24 mouse cellular contexts compared by ENCODE assay signal in the genomic region with DNA sequence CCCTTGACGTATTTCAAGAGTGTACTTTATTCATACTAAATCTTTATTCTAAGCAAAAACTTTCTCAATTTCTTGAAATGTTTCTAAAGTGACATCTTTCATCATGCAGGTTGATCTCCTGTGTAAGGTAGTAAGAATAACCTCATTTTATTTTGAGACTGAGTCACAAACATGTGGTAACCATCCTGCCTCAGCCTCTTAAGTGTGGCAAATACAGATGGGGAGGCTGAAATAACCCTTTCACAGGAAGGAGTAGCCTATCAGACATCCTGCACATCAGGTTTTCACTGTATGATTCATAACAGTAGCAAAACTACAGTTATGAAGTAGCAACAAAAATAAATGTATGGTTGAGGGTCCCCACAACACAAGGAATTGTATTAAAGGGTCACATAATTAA. TPM values are rescaled to one million over a fixed set of nuclear protein-coding genes. Genes with fewer than 3 reads are reported as not detected.
"Had no signal": no experiment of that assay in that cellular context is flagged by ENCODE, and none has a peak within 500 bp of the region (broad histone marks: within the 10 kb centered on the region; RNA-seq: fewer than 3 reads in every experiment).

No protein-coding gene starts in this region.

- H3K27me3 ChIP-seq: neural tube, embryonic 12.5 days; neural tube, embryonic 13.5 days; neural tube, embryonic 15.5 days; stomach, embryonic 15.5 days had no signal

- H3K9ac ChIP-seq: neural tube, embryonic 12.5 days; neural tube, embryonic 13.5 days; neural tube, embryonic 15.5 days; stomach, embryonic 15.5 days had no signal

- H3K27ac ChIP-seq: neural tube, embryonic 12.5 days; neural tube, embryonic 13.5 days; neural tube, embryonic 15.5 days; stomach, embryonic 15.5 days; stomach, postnatal 0 days had no signal

- DNase-seq: retina, postnatal 1 day; right cerebral cortex, adult 18-20 months; right cerebral cortex, postnatal 14 days; right cerebral cortex, postnatal 25 days; right cerebral cortex, postnatal 4 days; spleen, adult 18-20 months; thymus, adult 18-20 months; thymus, adult 2 months; thymus, postnatal 14 days; thymus, postnatal 25 days; thymus, postnatal 36 days; thymus, postnatal 4 days had no signal

- H3K4me3 ChIP-seq: neural tube, embryonic 12.5 days; neural tube, embryonic 13.5 days; neural tube, embryonic 15.5 days; stomach, embryonic 15.5 days had no signal

- H3K4me1 ChIP-seq: neural tube, embryonic 12.5 days; neural tube, embryonic 13.5 days; neural tube, embryonic 15.5 days; stomach, embryonic 15.5 days had no signal

- H3K4me2 ChIP-seq: neural tube, embryonic 12.5 days; neural tube, embryonic 13.5 days; neural tube, embryonic 15.5 days; stomach, embryonic 15.5 days had no signal

- H3K9me3 ChIP-seq: neural tube, embryonic 12.5 days; neural tube, embryonic 13.5 days; neural tube, embryonic 15.5 days; stomach, embryonic 15.5 days had no signal

RNA-seq across cellular contexts. Expression of gene Gm10337, which starts 52.1 kb away (rescaled TPM):
- polyA plus RNA-seq: neural tube, embryonic 12.5 days; neural tube, embryonic 14.5 days; small intestine, adult 2 months; spleen, adult 2 months; stomach, embryonic 16.5 days; stomach, postnatal 0 days; testis, adult 2 months; thymus, adult 2 months; thymus, postnatal 0 days; urinary bladder, adult 2 months had no signal
